Mouse (Mus musculus) bone marrow macrophage, adult 2 months (primary cell): Measurements from ENCODE around the gene Vwa7.

Experiments
- CTCF ChIP-seq: IDR thresholded peaks from 2 replicates; pipeline ENCODE4 v1.5.1; 2012; ENCODE audit warnings: low read depth, mild to moderate bottlenecking, low read length, moderate library complexity
- POLR2A ChIP-seq: IDR thresholded peaks from 2 replicates; pipeline ENCODE4 v1.6.1; 2012; ENCODE audit warnings: mild to moderate bottlenecking, low read depth, low read length, borderline replicate concordance

GRCm38 (mm10) chr17:35070556-35071229, 54.3 kb downstream of the Vwa7 start:
- TF ChIP-seq CTCF = no peak
- TF ChIP-seq POLR2A = no peak
